Mouse (Mus musculus) large intestine, adult 2 months (tissue): ENCODE data around the gene Lzts2. TPM values are rescaled to one million over a fixed set of nuclear protein-coding genes. Genes with fewer than 3 reads are reported as not detected.

Experiments
- DNase-seq: peaks from one replicate; pipeline ENCODE4 v3.0.0-alpha.2; 2012; ENCODE audit warnings: low read depth, low spot score
- WGBS: fragments of 180-500 bp; shearing (Covaris S2); methylation state at CpG from one replicate; pipeline ENCODE4 v1.1.7; 2018; 5-methylcytosine and 5-hydroxymethylcytosine counted together
- polyA plus RNA-seq: library from polyadenylated mRNA; depleted of rRNA; stranded (reverse); fragments of >200 nt; gene quantifications from 2 replicates; pipeline ENCODE4 v1.2.3, GENCODE M21; 2012; rRNA removed

The Lzts2 gene
- polyA plus RNA-seq, 1 experiment = 34.7 TPM

GRCm38 (mm10) chr19:45067758-45068510, 53.7 kb downstream of the Lzts2 start:
- WGBS = 78% methylated on average over 7 of the region's 7 CpGs
- no peak for DNase-seq

GRCm38 (mm10) chr19:45073871-45074542, 59.8 kb downstream of the Lzts2 start:
- DNase-seq = no peak
- 6% methylated on average over 20 of the region's 20 CpGs for WGBS

- DNase-seq = no peak
- under 1% methylated on average over 45 of the region's 45 CpGs for whole genome bisulfite sequencing
These were observed 60.5 kb downstream of the Lzts2 start, which contains the start of gene Kazald1 for GRCm38 (mm10) chr19:45074580-45075322. TSS of gene Kazald1 (plus strand) at chr19:45075241.

GRCm38 (mm10) chr19:45075323-45076035, 61.3 kb downstream of the Lzts2 start:
- 1% methylated on average over 32 of the region's 32 CpGs for WGBS
- DNase-seq = no peak

DNA sequence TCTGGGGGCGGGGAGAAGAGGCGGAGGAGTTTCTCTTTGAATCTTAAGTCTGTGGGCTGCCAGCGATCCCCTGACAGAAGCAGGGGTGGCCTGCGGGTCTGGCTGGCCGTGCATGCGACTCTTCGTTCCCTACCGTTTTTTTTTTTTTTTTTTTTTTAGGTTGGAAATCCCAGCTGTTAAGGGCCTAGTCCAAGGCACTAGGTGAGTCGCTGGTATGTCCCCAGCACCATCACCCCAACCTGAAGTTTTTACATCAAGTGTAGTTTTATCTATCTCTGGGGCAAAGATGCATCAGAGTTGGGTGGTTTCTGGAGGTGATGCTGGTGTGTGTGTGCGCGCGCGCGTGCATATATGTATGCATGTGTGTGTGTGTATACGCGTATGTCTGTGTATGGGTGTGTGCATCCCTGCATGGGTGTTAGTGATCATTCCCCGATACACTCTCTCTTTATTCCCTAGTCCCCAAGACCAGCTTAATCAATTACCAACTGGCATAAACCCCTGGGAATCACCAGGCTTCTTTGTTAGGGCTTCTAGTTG, 61.9 kb downstream of the Lzts2 start:
- DNase-seq = no peak
- WGBS = 25% methylated on average over 17 of the region's 17 CpGs

Other genes starting within 250 kb of the Lzts2 start
- 5.0 and 13.5 TPM in 2 replicates for gene Slf2, start 83.3 kb upstream of the Lzts2 start, polyA plus RNA-seq
- gene Sema4g, start 25.3 kb upstream of the Lzts2 start, polyA plus RNA-seq = 200 and 362 TPM in 2 replicates
- 10.2 and 11.4 TPM in 2 replicates for gene Twnk, start 8.8 kb upstream of the Lzts2 start, polyA plus RNA-seq
- 73.1 and 85.3 TPM in 2 replicates for gene Mrpl43, start 8.0 kb upstream of the Lzts2 start, polyA plus RNA-seq
- gene Pdzd7, start 31.3 kb downstream of the Lzts2 start, polyA plus RNA-seq = 0.19 TPM in 2 replicates
- gene Sfxn3, start 33.1 kb downstream of the Lzts2 start, polyA plus RNA-seq = 10.2 and 11.4 TPM in 2 replicates
- 1.1 and 1.6 TPM in 2 replicates for gene Kazald1, start 60.8 kb downstream of the Lzts2 start, polyA plus RNA-seq
- gene Tlx1, start 136.3 kb downstream of the Lzts2 start, polyA plus RNA-seq = not detected in 2 replicates
- gene Lbx1, start 221.4 kb downstream of the Lzts2 start, polyA plus RNA-seq = not detected in 2 replicates